Mouse (Mus musculus) C2C12 (cell line): ENCODE results near the gene Cops9. TPM values are rescaled to one million over a fixed set of nuclear protein-coding genes. Genes with fewer than 3 reads are reported as not detected.

Experiments
- H3K27me3 ChIP-seq: one replicate; pipeline ENCODE4 v1.6.1; 2011; ENCODE audit not compliant: control insufficient read depth, insufficient read depth, insufficient read length
- H3K36me3 ChIP-seq: one replicate; pipeline ENCODE4 v1.6.1; 2011; ENCODE audit not compliant: control insufficient read depth, insufficient read depth
- H3K4me3 ChIP-seq: one replicate; pipeline ENCODE4 v1.5.1; 2011; ENCODE audit warnings: mild to moderate bottlenecking, control low read depth; ENCODE audit not compliant: poor library complexity, insufficient read depth, severe bottlenecking
- H3K79me2 ChIP-seq: one replicate; pipeline ENCODE4 v1.6.1; 2011; ENCODE audit not compliant: control insufficient read depth, insufficient read depth
- H3K79me3 ChIP-seq: one replicate; pipeline ENCODE4 v1.6.1; 2011; ENCODE audit warnings: low read depth, control low read depth
- H3ac ChIP-seq: one replicate; pipeline ENCODE3; 2011; ENCODE audit warnings: low read depth; ENCODE audit not compliant: control insufficient read depth, insufficient read length
- CTCF ChIP-seq: IDR thresholded peaks from one replicate; pipeline ENCODE4 v1.5.1; 2011; ENCODE audit not compliant: control insufficient read depth, insufficient read depth, insufficient read length
- FOSL1 ChIP-seq: IDR thresholded peaks from one replicate; pipeline ENCODE4 v1.8.0; 2011; ENCODE audit warnings: mild to moderate bottlenecking, low read length; ENCODE audit not compliant: poor library complexity, insufficient read depth, severe bottlenecking
- MAX ChIP-seq: IDR thresholded peaks from one replicate; pipeline ENCODE4 v1.6.1; 2011; ENCODE audit warnings: mild to moderate bottlenecking, control low read depth
- MYOD1 ChIP-seq: IDR thresholded peaks from one replicate; pipeline ENCODE4 v1.6.1; 2011; ENCODE audit warnings: low read depth; ENCODE audit not compliant: control insufficient read depth, insufficient read length
- MYOG ChIP-seq: IDR thresholded peaks from one replicate; pipeline ENCODE4 v1.6.1; 2011; ENCODE audit not compliant: control insufficient read depth, insufficient read length; ENCODE audit errors: extremely low read depth
- USF1 ChIP-seq: IDR thresholded peaks from one replicate; pipeline ENCODE4 v1.6.1; 2011; ENCODE audit warnings: low read depth, mild to moderate bottlenecking, control low read depth, moderate library complexity
- polyA plus RNA-seq: library from polyadenylated mRNA; unstranded; fragments of >200 nt; fragmentation: generic; extraction: Trizol; gene quantifications from one replicate; pipeline ENCODE4 v1.2.1, GENCODE M21; 2012; ENCODE audit warnings: missing spikeins

Cops9 gene
- polyA plus RNA-seq, 1 experiment: 430 TPM

- no peaks in the 10 kb centered on the region for H3K79me2 ChIP-seq
- no peak within 1 kb of the TSS for H3K4me3 ChIP-seq
- TF ChIP-seq MYOD1: no peak
- TF ChIP-seq MAX: no peak
- TF ChIP-seq MYOG: no peak
- no peak for TF ChIP-seq FOSL1
- TF ChIP-seq CTCF: no peak
- TF ChIP-seq USF1: no peak
- no peaks in the 10 kb centered on the region for H3K79me3 ChIP-seq
- H3K36me3 ChIP-seq: no peaks in the 10 kb centered on the region
- H3K27me3 ChIP-seq: peaks cover 25% of the 10 kb centered on the region
- H3ac ChIP-seq: no peak within 1 kb of the TSS
Measured at GRCm38 (mm10) chr1:92594111-92594510, 47.7 kb downstream of the Cops9 start, which contains the start of gene Olfr1411. TSS of gene Olfr1411 (plus strand) at chr1:92594411.

Other genes starting within 250 kb of the Cops9 start
- 112 TPM for gene Ndufa10, start 168.1 kb downstream of the Cops9 start, polyA plus RNA-seq
- gene Olfr1416, start 156.9 kb downstream of the Cops9 start, polyA plus RNA-seq: not detected
- not detected for gene Olfr1415, start 145.9 kb downstream of the Cops9 start, polyA plus RNA-seq
- gene Olfr1414, start 123.3 kb downstream of the Cops9 start, polyA plus RNA-seq: not detected
- gene Olfr1413, start 70.7 kb downstream of the Cops9 start, polyA plus RNA-seq: not detected
- not detected for gene Olfr1412, start 56.2 kb downstream of the Cops9 start, polyA plus RNA-seq
- gene Olfr1411, start 47.6 kb downstream of the Cops9 start, polyA plus RNA-seq: not detected
- gene Olfr1410, start 36.2 kb downstream of the Cops9 start, polyA plus RNA-seq: not detected
- gene Olfr12, start 24.2 kb downstream of the Cops9 start, polyA plus RNA-seq: not detected
- not detected for gene Otos, start 6.9 kb upstream of the Cops9 start, polyA plus RNA-seq
- 380 TPM for gene Gpc1, start 189.7 kb upstream of the Cops9 start, polyA plus RNA-seq